Mouse (Mus musculus): ENCODE measurements around the gene Tbc1d30.

The Tbc1d30 gene

GRCm38 (mm10) chr10:121351066-121351581 is at the start of gene Tbc1d30:
Tbc1d30 (minus strand) TSS chr10:121351278.
- DNase-seq: peak; percentile 98

DNA sequence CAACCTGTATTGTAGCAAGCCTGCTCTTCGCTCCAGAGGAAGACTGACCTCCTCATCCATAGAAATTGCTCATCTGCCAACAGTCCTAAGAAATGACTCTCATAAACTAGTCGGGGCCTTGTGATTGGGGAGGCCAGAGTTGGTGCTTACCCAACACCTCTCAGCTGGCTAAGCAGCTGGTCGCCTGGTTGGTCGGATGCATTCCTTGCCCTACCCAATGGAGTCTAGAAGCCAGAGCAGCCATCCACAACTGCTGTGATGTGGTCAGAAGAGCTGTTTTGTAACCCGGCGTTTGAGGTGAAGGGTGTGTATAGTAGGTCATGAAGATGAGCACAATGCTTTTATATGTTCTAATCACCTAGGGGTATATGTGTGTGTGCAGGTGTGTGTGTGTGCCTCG is 47.5 kb upstream of the Tbc1d30 start:
- DNase-seq: no peak

GRCm38 (mm10) chr10:121395542-121396176 is 44.6 kb upstream of the Tbc1d30 start:
- no peak for DNase-seq

- no peak for DNase-seq
Measured at GRCm38 (mm10) chr10:121394789-121395325, 43.8 kb upstream of the Tbc1d30 start.

DNA sequence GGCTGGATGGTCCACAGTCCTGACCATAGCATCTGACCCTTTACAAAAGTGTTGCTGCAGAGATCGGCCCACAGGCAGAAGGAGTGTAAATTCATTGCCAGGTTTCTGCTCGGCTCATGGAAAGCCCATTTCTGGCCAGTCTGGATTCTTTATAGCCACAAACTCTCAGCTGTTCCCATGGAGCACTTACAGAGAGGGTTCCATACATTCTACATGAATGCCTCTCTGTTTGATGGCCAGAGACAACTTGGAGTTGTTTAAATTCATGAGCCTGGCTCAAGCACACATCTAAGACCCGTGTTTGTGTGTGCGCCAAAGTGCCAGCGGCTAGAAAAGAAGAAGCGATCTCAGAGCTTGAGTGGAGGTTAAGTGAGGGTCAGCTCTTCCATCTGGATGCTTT is 43.2 kb upstream of the Tbc1d30 start:
- DNase-seq: no peak

DNA sequence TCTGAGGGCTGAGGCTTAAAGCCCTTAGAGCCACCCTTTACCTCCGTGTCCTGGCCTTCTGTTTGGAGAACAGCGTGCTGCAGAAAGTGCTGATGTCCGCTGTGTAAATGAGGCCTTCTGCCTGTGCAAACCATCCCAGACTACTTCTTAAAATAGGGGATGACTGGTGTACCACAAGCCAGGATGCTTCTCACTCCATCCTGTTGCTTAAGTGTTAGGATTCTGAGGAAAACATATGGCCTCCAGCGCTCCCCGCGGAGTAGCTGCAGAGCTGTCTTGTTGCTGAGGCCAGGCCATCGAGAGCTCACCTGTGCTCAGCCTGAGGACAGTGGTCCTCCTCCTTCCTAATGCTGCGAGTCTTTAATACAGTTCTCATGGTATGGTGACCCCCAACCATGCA is 40.8 kb upstream of the Tbc1d30 start:
- no peak for DNase-seq

- DNase-seq: no peak
Measured at GRCm38 (mm10) chr10:121390602-121391001, 39.5 kb upstream of the Tbc1d30 start.

- DNase-seq: no peak
Measured at GRCm38 (mm10) chr10:121386347-121386746, 35.3 kb upstream of the Tbc1d30 start.

DNA sequence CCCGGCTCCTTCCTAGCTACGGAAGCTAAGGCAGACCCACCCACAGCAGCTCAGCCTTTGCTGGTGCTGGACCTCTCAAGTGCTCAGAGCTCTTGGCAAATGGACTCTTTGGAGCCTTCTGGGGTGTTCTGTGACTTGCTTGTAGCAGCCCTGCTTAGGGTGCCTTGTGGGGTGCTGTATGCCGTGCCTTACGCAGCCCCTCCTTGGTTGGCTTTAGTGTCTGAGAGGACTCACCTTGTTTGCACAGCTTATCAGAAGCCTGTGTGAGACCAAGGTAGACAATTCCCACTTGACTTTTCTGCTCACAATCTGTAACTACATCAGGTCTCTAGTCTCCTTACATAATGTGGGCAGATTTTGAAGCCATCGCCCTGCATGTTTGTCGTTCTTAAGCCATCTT is 34.6 kb upstream of the Tbc1d30 start:
- DNase-seq: no peak

DNA sequence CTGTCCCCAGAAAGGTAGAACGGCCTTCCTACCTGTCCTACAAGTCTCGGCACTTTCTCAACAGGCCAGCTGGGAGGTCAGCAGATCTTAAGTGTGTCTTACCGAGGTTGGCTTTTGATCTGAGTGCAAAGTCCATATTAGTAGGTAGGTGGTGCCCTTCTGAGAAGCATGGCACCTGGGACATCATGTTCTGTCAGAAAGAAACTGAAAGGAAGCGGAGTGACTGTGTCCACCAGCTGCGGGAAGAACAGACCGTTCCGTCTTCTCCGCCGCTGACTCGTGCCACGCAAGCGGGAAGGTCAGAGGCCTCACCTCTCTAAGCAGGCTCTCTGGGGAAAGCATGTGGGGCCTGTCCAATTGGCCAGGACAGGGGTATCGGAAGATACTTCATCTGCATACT is 33.6 kb upstream of the Tbc1d30 start:
- no peak for DNase-seq

DNA sequence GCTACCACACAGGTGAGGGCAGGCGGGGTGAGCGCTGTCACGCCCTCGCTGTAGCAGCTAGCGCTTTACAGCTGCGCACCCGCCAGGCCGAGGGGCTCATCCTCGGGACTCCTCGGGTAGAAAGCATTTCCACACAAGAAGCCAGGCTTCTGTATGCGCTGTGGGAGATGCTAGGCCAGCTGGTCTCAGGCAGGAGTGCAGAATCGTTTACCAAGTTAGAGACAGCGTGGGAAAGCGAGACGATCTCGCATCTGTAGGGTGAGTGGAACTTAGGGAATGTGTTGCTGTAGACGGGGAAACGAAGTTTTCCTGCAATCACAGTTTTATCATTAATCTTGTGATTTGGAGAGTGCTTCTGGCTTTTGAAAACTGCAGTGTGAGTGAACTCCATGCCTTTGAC is 30.2 kb upstream of the Tbc1d30 start:
- DNase-seq: no peak

GRCm38 (mm10) chr10:121379387-121379786 is 28.3 kb upstream of the Tbc1d30 start:
- DNase-seq: no peak

DNA sequence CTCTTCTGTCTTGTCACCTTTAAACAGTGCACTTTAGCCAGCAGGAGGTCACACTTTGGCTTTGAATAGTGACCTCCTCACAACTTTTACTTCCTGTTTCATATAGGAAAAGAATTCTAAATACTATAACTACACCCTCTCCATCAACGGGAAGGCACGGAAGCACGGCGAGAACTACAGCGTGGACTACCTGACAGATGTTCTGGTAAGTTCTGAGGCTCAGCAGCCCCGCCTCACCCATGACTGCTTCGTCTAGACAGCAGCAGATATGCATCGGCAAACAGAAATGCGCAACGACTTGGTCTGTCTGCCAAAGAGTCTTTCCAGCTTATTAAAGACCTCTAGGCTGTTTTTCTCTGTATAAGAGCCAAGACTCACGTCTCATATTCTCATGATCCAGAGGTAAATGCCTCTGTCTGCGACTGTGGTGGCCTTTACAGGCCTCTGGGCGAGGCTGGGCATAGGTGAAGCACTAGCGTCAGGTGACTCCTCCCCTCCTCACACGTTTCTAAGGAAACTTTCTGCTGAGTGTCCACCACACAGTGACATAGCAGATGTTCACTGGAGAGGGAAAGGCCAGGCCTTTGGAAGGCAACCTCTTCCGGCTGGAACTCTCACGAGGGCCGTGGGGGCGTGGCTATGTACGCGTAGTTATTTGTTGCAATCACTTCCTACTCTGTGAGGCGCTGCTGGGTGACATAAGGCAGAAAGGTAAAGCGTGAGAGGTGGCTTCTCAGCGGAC is 25.6 kb upstream of the Tbc1d30 start:
- no peak for DNase-seq

GRCm38 (mm10) chr10:121375649-121376493 is 24.8 kb upstream of the Tbc1d30 start:
- DNase-seq: no peak

DNA sequence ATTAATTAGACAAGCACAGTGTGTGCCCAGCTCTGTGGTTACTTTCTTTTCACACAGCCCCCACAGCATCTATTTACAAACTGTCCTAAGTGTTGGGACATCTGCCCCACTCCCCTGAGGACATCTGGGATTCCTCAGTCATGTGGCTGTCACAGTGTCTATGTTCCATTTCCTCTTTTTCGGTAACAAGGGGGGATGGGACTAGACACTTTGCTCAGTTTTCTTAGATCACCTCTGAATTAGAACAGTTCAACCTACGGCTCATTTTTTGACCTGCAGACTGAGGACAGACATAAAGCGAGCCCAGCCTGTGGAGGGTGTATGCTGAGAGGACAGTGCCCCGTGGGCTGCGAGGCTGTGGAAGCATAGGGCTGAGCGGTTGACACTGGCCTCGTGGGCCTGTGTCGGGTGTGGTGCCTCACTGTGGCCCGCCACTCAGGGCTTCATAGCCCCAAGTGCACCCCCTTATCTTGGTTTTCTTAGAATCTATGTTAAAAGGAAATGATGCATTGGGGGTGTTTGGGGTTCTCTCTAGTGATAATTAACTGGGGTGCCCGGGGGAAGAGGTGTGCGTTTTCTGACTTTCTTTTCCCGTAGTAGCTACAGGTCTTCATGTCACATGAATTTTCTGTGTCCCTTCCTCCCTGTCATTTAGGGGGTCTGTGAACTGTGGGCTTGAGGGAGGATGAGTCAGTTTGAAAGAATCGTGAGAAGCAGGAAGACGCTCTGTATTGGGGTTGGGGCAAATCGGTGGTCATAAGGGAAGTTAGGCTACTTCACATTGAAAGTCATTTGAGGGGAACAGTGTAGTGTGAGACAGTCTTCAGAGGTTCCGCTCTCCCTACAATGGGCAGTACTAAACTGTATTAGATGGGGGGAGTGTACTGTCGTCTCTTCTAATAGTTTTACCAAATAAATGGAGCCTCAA is 23.9 kb upstream of the Tbc1d30 start:
- DNase-seq: peak; percentile 97

DNA sequence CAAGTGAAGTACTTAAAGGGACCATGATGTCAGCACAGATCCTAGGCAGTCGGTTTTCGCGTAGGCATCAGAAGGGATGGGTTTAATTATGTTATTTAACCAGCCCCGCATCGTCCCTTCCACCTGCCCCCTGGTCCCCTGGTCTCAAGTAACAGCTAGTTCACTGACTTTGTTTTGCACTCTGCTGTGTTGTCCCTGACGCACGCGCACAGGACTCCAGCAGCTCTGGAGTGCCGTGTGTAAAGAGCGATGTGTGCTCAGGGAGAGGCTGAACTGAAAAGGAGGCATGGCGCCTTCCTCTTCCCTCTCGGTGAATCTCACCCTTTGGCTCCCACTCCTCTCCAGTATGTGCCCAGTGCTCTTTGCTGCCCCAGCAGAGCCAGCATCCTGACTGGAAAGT is 22.9 kb upstream of the Tbc1d30 start:
- DNase-seq: peak; percentile 88

DNA sequence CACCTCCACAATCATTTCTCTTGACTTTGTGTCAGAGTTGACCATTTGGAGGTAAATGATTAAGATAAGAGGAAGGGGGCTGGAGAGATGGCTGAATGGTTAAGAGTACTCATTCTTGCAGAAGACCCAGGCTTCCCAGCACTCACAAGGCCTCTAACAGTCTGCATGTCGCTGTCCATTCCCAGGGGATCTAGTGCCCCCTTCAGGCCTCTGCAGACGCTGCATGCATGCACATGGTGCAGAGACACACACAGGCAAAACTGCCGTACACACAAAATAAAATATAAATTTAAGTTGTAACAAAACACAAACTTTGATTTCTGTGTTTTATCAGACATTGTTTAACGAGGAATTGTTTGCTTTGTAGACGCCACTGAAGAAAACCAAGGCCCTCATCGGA is 19.7 kb upstream of the Tbc1d30 start:
- DNase-seq: no peak

- DNase-seq: peak; percentile 91
Measured at GRCm38 (mm10) chr10:121368783-121369465, 17.8 kb upstream of the Tbc1d30 start.

DNA sequence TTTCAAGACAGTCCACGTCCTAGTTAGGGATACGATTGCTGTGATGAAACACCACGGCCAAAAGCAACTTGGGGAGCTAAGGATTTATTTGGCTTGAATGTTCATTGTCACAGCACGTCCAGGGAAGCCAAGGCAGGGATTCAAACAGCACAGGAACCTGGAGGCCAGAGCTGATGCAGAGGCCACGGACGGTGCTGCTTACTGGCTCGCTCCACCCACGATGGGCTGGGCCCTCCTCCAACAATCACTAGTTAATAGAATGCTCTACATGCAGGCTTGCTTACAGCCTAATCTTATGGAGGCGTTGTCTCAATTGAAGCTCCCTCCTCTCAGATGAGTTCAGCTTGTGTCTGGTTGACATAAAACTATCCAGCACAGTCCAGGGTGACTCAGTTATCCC is 16.7 kb upstream of the Tbc1d30 start:
- DNase-seq: peak; percentile 86

- peak; percentile 88 for DNase-seq
Measured at GRCm38 (mm10) chr10:121367271-121367670, 16.2 kb upstream of the Tbc1d30 start.

DNA sequence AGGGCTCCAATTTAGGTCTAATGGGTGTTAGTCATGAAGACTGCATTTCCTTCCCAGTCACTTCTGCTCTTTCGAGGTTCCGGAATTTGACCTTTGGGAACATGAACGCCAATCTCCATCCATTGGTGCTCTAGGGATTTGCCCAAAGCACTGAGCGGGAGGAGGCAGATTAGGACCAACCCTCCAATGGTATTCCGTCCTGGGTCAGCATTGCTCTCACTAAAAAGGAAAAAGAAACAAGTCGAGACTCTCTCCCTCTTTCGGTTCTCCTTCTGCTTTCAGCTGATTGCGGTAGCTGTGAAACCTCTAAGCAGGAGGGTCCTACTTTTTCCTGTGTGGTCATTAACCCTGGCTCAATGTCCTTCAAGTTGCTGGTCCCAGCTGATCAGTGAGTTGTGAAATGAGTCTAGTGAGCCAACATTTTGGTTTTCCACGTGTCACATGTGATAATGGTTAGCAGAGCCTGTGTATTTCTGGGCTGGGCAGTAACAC is 14.7 kb upstream of the Tbc1d30 start:
- DNase-seq: peak; percentile 98

Data from heart, adult 11 months (tissue).